Mouse (Mus musculus): Measurements from ENCODE around the gene Abca2. TPM values are rescaled to one million over a fixed set of nuclear protein-coding genes. Genes with fewer than 3 reads are reported as not detected.

Abca2 gene
- polyA plus RNA-seq, 1 experiment = not detected

GRCm38 (mm10) chr2:25421896-25422295 is 6.6 kb upstream of the Abca2 start:
- 22% methylated on average over 3 of the region's 3 CpGs for whole genome bisulfite sequencing

GRCm38 (mm10) chr2:25422587-25423410 is 5.7 kb upstream of the Abca2 start, which contains the start of gene Fut7:
Gene Fut7 (plus strand): TSS chr2:25423267.
- 77% methylated on average over 17 of the region's 17 CpGs for WGBS
- peaks cover 5% of the 10 kb centered on the region for H3K4me1 ChIP-seq (ENCODE audit: control insufficient read depth, insufficient read depth, low read length)
- H3K27ac ChIP-seq (ENCODE audit: insufficient read depth, low read depth, low read length) = no peak within 1 kb of the TSS
- no peak within 1 kb of the TSS for H3K4me3 ChIP-seq (ENCODE audit: insufficient read depth, low read depth, low read length)
- no peak for TF ChIP-seq POLR2A (IDR thresholded peaks at IDR 0.05; ENCODE audit: insufficient read depth, low read depth, low read length)
- TF ChIP-seq CTCF (IDR thresholded peaks at IDR 0.05; ENCODE audit: insufficient read depth, low read depth, low read length) = no peak

More at GRCm38 (mm10) chr2:25421896-25422295, 6.6 kb upstream of the Abca2 start:
- Histone ChIP-seq H3K4me1 (ENCODE audit: control insufficient read depth, insufficient read depth, low read length) (peaks cover 5% of the 10 kb centered on the region), H3K27ac (ENCODE audit: insufficient read depth, low read depth, low read length) (no peak overlapping the region), H3K4me3 (ENCODE audit: insufficient read depth, low read depth, low read length) (no peak overlapping the region)
- TF ChIP-seq CTCF (IDR thresholded peaks at IDR 0.05; ENCODE audit: insufficient read depth, low read depth, low read length) (no peak), POLR2A (IDR thresholded peaks at IDR 0.05; ENCODE audit: insufficient read depth, low read depth, low read length) (no peak)

- no peak for TF ChIP-seq POLR2A (IDR thresholded peaks at IDR 0.05; ENCODE audit: insufficient read depth, low read depth, low read length)
Observed at GRCm38 (mm10) chr2:25423626-25424025, 4.9 kb upstream of the Abca2 start.

GRCm38 (mm10) chr2:25425481-25425880 is 3.0 kb upstream of the Abca2 start:
- H3K4me3 ChIP-seq (ENCODE audit: insufficient read depth, low read depth, low read length) = no peak overlapping the region
- H3K27ac ChIP-seq (ENCODE audit: insufficient read depth, low read depth, low read length) = no peak overlapping the region
- peaks cover 20% of the 10 kb centered on the region for H3K4me1 ChIP-seq (ENCODE audit: control insufficient read depth, insufficient read depth, low read length)
- WGBS = 57% methylated on average over 27 of the region's 27 CpGs
- TF ChIP-seq POLR2A (IDR thresholded peaks at IDR 0.05; ENCODE audit: insufficient read depth, low read depth, low read length) (no peak), CTCF (IDR thresholded peaks at IDR 0.05; ENCODE audit: insufficient read depth, low read depth, low read length) (no peak)

More at GRCm38 (mm10) chr2:25423626-25424025, 4.9 kb upstream of the Abca2 start:
- Histone ChIP-seq H3K4me1 (ENCODE audit: control insufficient read depth, insufficient read depth, low read length) (peaks cover 5% of the 10 kb centered on the region), H3K4me3 (ENCODE audit: insufficient read depth, low read depth, low read length) (no peak overlapping the region), H3K27ac (ENCODE audit: insufficient read depth, low read depth, low read length) (no peak overlapping the region)
- 83% methylated on average over 1 of the region's 1 CpGs for WGBS

- no peak for TF ChIP-seq POLR2A (IDR thresholded peaks at IDR 0.05; ENCODE audit: insufficient read depth, low read depth, low read length)
- peak; percentile 37; the same call in 1 of the 2 replicates for TF ChIP-seq CTCF (IDR thresholded peaks at IDR 0.05; ENCODE audit: insufficient read depth, low read depth, low read length)
- 34% methylated on average over 5 of the region's 5 CpGs for WGBS
- H3K4me1 ChIP-seq (ENCODE audit: control insufficient read depth, insufficient read depth, low read length) = peaks cover 32% of the 10 kb centered on the region
- no peak overlapping the region for H3K4me3 ChIP-seq (ENCODE audit: insufficient read depth, low read depth, low read length)
- H3K27ac ChIP-seq (ENCODE audit: insufficient read depth, low read depth, low read length) = no peak overlapping the region
Observed at GRCm38 (mm10) chr2:25426721-25427191, 1.7 kb upstream of the Abca2 start.

- no peak for TF ChIP-seq CTCF (IDR thresholded peaks at IDR 0.05; ENCODE audit: insufficient read depth, low read depth, low read length)
- no peak for TF ChIP-seq POLR2A (IDR thresholded peaks at IDR 0.05; ENCODE audit: insufficient read depth, low read depth, low read length)
- Histone ChIP-seq H3K4me3 (ENCODE audit: insufficient read depth, low read depth, low read length) (no peak overlapping the region), H3K27ac (ENCODE audit: insufficient read depth, low read depth, low read length) (no peak overlapping the region), H3K4me1 (ENCODE audit: control insufficient read depth, insufficient read depth, low read length) (peaks cover 35% of the 10 kb centered on the region)
- 92% methylated on average over 5 of the region's 5 CpGs for WGBS
Observed at GRCm38 (mm10) chr2:25427256-25427655, 1.2 kb upstream of the Abca2 start.

- H3K4me1 ChIP-seq (ENCODE audit: control insufficient read depth, insufficient read depth, low read length) = peaks cover 36% of the 10 kb centered on the region
- peak overlapping the region; percentile 85 for H3K4me3 ChIP-seq (ENCODE audit: insufficient read depth, low read depth, low read length)
- TF ChIP-seq CTCF (IDR thresholded peaks at IDR 0.05; ENCODE audit: insufficient read depth, low read depth, low read length) = 0 out of 2 replicates have a peak, but pooled peaks have one; percentile 9
- TF ChIP-seq POLR2A (IDR thresholded peaks at IDR 0.05; ENCODE audit: insufficient read depth, low read depth, low read length) = no peak
- 22% methylated on average over 5 of the region's 5 CpGs for WGBS
- H3K27ac ChIP-seq (ENCODE audit: insufficient read depth, low read depth, low read length) = peak overlapping the region; percentile 75; the same call in 1 of the 2 replicates
Observed at GRCm38 (mm10) chr2:25429435-25430180, 1.1 kb downstream of the Abca2 start.

- Histone ChIP-seq H3K27ac (ENCODE audit: insufficient read depth, low read depth, low read length) (no peak overlapping the region), H3K4me1 (ENCODE audit: control insufficient read depth, insufficient read depth, low read length) (peaks cover 36% of the 10 kb centered on the region), H3K4me3 (ENCODE audit: insufficient read depth, low read depth, low read length) (peak overlapping the region; percentile 14; the same call in 1 of the 2 replicates)
- no peak for TF ChIP-seq POLR2A (IDR thresholded peaks at IDR 0.05; ENCODE audit: insufficient read depth, low read depth, low read length)
- TF ChIP-seq CTCF (IDR thresholded peaks at IDR 0.05; ENCODE audit: insufficient read depth, low read depth, low read length) = no peak
- 48% methylated on average over 17 of the region's 17 CpGs for WGBS
Observed at GRCm38 (mm10) chr2:25430395-25431233, 2.1 kb downstream of the Abca2 start.

All from olfactory bulb, adult 2 months (tissue).